Mouse (Mus musculus) fibroblast of lung, adult 2 months (primary cell): ENCODE measurements at regions not wholly inside any gene's neighbourhood (a gene's known extent, or its start where the extent isn't known, plus 50 kb on each side); places are given as distances from the start of the nearest gene placed in this dataset.

ENCODE experiments used
- DNase-seq: peaks from one replicate; pipeline ENCODE4 v3.0.0-alpha.2; 2011; ENCODE audit warnings: low read depth

GRCm38 (mm10) chr13:83112323-83112722 lies 391.5 kb upstream of the Mef2c start:
- no peak for DNase-seq

DNA sequence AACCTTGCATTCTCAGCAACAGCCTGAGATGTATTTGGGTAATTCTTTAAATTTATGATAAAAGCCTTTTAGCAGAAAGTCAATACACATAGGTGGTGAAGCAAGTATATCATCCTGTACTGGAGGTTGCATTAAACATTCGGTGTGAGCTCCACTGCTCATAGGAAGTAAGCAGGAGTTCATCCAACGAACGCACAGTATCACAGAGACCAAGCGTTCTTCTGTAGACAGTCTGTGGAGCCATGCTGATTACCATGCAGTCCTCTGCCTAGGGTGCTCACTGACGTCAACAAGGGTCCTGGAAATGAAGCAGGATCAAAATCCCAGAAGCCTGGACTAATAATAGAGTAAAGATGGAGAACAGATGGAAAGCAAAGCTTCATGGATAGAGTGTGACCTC lies 391.1 kb upstream of the Mef2c start:
- DNase-seq, result no peak

- no peak for DNase-seq
These were observed 390.0 kb upstream of the Mef2c start for GRCm38 (mm10) chr13:83113808-83114207.

DNA sequence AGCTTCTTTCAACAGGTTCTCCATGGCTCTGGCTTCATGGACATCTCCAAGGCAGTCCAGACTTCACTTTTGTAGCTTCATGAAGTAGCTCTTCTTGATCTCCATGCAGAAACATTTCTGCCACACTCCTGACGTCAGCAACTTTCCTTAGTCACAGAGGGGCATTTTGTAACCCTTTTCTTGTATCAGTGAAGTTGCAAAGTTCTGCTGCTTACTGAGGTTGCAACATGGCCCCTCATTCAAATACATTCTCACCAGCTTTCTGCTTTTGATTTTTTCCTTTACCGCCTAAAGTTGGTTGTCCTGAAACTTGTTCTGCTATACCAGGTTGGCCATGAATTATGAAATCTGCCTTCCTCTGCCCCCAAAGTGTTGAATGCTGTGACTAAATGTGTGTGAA lies 389.4 kb upstream of the Mef2c start:
- no peak for DNase-seq

DNA sequence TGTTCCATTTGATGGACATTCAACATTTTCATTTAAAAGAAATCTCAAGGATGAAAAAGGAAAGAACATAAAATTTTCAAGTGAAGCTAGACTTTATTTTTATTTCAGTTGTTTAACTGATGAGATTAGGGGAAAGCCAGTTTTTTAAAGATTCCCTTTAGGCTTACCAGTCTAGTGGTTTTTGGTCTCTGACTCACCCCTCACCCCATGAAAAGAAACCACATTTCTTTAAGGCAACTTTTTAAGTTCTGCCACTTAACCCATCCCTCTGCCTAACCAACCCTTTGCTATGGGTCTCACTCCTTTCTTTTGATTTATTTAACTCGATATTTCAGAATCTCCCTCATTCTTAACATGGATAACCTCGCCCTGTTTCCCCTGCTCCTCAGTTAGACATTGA lies 388.1 kb upstream of the Mef2c start:
- no peak for DNase-seq

DNA sequence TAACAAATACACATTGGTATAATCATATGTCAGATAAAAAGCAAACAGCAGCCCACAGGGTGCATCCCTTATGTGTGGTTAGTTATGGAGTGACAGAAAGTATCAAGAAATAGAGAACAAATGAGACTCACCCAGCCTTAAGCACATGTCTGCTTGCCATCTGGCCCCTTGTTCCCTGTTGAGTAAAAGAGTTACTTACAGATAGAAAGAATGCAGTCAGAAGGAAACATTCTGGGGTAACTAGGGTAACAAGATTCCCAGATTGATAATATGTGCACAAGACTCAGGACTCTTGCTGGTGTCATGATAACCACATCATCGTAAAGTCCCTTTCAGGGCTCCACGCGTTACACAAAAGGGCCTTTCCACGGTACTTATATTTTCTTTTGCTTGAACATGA lies 383.5 kb upstream of the Mef2c start:
- DNase-seq, result no peak

DNA sequence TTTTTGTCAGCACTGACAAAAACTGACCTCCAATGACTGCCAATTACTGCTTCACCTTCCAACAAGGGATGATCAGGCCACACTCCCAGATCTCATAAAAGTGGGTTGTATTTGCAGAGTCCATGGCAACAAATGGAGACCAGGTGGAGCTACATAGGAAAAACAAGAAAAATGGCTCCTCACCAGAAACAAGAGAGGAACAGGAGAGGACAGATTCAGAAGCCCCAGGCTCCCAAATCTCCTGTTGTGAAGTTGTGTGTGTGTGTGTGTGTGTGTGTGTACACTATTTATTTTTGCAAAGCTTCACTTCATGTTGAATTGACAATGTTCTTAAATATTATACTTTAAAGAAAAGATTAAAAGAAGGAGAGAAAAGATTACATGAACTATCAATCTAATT lies 380.2 kb upstream of the Mef2c start:
- DNase-seq, result no peak

- DNase-seq, result no peak
These were observed 379.2 kb upstream of the Mef2c start for GRCm38 (mm10) chr13:83124651-83125050.

- no peak for DNase-seq
These were observed 377.4 kb upstream of the Mef2c start for GRCm38 (mm10) chr13:83126438-83126837.

DNA sequence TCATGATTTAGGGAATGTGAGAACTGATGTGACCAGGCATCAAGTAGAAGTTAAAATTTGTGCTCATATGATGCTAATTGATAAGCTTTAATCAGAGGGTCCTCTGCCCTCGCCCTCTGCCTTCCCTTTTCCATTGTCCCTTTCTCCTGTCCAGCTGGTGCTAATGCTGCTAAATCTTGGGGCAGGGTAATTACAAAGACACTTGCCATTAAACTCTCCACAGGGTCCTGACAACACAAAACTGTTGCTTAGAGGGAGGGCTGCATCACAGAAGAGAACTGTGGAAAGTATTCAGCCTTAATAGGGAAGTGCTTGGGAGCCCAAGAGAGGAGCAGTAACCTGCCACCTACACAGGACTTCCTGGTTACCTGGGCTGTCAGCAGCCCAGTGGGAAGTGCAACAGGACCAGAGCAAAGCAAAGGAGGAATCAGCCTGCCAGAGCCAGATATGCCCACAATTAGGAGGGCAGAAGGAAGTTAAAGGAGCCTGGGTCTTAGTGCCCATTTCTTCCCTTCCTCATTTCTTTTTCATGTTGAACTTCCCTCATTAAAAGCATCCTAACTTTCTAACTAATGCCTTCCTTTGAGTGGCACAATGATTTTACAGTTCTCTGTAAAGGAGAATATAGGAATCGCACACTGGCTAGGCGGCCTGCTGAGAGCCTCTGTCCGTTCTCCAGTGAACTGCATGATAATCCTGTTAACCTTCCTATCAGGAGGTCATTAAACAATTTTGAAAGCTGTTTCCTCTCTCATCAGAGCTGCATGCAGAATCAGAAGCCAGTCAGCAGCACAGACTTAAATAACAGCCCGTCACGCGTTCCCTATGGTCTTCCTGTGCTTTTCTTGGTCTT lies 372.5 kb upstream of the Mef2c start:
- DNase-seq, result no peak

DNA sequence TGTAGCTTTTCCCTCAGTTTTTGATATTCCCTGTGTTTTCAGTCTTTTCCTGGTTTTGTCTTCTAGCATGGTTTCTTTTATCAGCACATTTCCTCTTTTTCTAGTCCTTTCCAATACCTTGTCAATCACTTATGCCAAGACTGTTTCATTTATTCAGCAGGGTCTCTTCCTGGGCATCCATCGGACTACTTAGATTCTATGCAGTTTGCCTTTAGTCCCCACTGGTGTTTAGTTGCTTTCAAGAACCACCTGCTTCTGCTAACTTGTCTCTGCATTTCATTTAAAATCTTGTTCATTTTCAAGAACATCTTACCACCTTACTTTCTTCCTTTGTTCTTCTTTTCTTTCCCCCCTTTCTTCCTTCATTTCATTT lies 371.9 kb upstream of the Mef2c start:
- no peak for DNase-seq

DNA sequence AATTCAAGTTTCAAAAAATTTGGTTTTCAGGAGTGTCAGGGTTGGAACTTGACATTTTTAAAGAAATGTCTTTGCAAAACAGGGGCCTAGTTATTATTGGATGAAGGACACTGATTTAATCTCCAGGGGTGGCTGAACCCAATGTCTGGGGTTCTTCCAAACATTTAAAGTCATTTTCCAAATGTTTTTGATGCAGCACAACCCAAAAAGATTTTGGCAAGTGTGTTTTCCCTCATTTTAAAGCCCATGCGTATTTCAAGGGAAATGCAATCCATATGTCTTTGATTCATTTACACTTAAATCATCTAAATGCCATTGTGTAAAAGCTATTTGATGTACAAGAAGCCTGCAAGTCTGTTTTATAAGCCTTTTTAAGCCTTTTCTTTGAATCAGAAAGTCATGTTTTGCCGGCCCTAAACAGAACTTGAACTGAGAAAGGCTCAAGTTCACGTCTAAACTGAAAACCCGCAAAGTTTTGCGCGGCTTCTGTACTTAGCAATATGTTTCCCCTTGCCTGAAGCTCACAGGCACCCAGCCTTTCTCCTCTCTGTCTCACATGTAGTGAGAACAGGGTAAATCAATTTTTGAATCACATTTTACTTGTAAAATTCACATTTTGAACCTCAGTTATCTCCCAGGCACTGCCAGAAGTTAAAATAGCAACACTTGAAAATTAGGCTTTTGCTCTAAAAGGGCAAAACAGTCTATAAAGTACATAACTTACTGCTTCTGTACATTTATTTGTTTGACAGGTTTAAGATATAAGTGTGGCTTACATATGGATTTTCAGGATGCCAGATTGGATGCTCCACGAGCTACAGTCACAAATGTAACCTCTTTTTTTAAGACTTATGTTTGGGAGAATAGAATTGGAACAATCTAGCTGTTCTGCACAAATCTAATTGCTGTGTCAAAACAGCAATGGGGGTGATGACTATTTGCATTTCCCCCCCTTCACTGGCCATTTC lies 370.9 kb upstream of the Mef2c start:
- no peak for DNase-seq

GRCm38 (mm10) chr13:83143316-83143715 lies 360.5 kb upstream of the Mef2c start:
- DNase-seq, result no peak

- DNase-seq, result no peak
These were observed 349.2 kb upstream of the Mef2c start for GRCm38 (mm10) chr13:83154626-83155124.

- DNase-seq, result no peak
These were observed 343.9 kb upstream of the Mef2c start for GRCm38 (mm10) chr13:83159969-83160368.

DNA sequence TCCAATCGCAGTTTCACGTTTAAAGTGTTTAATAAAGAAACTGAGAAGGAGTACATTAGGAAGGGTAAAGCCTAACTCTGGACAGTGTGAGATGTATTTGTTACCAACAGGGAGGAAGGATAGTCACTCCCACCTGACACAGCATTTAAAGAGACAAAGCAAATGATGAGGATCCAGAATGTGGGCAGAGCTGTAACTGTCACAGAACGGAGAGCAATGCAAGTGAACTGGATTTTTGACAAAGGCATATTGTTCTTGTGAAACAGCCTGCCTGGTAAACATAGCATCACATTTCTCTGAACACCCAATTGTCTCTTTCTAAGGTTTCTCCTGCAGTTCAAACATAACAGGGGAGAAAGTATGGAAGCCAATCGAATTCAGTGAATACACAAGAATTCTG lies 341.1 kb upstream of the Mef2c start:
- DNase-seq, result no peak

GRCm38 (mm10) chr13:83175086-83175485 lies 328.7 kb upstream of the Mef2c start:
- no peak for DNase-seq

DNA sequence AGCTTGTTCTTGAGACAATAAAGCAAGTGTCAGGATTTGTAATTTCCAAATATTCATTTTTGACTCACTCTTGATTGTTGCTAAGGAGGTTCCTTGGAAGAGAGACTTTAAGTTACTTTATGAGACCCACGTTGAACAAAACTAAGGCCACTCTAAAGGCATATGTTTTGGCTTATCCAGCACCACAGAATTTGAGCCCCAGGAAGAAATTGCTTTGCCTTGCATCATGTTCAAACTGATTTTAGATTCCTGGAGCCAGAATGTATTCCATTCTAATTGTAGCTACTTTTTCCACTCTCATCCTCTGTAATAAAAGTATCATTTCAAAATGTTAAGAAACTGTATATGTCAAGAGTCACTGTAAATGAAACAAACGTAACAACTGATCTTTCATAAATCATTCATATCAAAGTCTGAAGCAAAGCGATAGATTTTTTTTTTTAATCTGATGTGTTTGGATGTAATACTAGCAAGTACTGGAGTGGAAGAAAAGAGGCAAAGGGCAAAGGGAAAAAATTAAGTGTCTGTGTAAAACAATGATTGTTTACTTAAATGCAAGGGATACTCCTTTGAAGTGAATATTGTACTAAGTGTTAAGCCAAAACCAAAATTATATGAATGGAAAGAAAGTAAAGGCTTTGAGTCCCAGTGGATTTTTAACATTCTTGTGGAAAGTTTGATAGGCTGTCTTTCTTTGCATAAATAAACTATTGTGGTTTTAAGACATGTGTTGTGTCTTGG lies 301.7 kb upstream of the Mef2c start:
- no peak for DNase-seq

GRCm38 (mm10) chr13:83206622-83207021 lies 297.2 kb upstream of the Mef2c start:
- no peak for DNase-seq

DNA sequence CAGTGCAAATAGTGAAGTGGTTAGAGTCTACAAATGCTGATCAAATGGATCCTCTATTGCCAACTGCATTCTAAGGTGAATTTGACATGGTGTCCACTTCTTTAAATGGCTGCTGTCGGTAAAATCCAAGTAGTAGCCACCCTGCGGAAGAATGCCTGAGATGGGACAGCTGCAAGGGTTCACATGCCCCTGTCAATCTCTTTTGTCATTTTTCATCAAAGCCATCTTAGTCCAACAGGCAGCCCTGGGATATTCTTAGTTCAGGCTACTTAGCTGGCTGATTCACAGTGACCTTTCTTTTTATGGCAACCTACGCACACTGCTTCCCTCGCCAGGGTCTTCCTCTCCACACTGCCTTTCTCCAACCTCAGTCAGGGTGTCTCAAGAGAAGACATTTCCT lies 296.3 kb upstream of the Mef2c start:
- DNase-seq, result no peak

DNA sequence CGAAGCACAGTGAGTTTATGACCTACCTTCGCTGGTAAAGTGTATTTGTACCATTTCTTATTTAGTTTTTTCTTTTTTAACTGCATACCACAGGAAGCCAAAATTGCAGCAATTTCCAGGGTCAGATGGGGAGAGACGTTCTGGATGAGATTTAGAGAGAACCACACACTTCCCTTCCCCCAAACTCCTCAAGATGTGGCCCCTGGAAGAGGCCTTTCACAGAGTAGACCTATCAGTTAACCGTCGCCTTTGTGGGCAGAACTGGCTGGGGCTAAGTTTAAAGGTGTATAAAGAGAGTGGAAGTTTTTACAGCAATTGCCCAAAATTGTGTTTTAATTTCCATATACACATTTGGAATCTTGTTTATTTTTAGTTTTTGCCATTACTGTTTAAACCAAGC lies 295.7 kb upstream of the Mef2c start:
- no peak for DNase-seq

- DNase-seq, result no peak
These were observed 289.0 kb upstream of the Mef2c start for GRCm38 (mm10) chr13:83214811-83215210.
